Mouse (Mus musculus) erythroblast, embryonic 14.5 days (primary cell): Measurements from ENCODE around the gene R3hdm2.

Source experiments
- GATA1 ChIP-seq: IDR thresholded peaks from 2 replicates; pipeline ENCODE4 v1.6.1; 2012; ENCODE audit warnings: low read length, inconsistent platforms, mixed read lengths
- TAL1 ChIP-seq: IDR thresholded peaks from 3 replicates; pipeline ENCODE4 v1.6.1; 2012; ENCODE audit warnings: low read length, inconsistent platforms, mixed read lengths

DNA sequence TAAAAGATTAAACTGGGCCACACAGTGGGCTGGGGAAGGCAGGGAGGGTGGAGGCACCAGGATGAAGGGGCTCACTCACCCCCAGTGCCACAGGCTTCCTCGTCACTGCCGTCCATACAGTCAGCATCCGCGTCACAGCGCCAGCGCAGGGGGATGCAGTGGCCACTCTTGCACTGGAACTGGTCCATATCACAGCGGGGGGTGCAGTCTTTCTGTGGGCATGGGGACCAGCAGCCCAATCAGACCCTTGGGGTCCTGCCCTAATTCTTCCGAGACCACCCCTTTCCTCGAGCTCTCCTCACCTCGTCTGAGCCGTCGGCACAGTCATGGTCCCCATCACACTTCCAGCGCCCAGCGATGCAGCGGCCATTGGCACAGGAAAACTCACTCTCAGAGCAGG lies 168.1 kb downstream of the R3hdm2 start:
- TF ChIP-seq GATA1 = no peak
- TF ChIP-seq TAL1 = no peak
